Mouse (Mus musculus): Measurements from ENCODE around the gene Adh6b.

DNA sequence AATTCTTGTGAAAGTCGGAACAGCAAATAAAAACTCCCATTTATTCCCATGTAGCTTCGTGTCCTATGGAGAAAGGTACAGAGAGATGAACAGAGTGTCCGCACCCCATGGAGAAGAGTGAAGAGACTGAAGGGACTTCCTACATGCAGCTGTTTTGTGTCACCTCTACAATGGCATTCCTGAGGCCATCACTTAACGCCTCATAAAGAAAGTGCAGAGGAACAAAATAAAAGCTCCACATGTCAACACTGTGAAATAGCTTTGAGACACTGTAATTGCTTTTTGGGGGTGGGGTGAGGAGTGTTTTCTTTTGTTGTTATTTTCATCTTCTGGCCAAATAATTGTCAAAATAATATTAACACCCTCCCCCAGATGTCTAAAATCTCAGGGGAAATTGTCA is 38.9 kb upstream of the Adh6b start:
- no peak for TF ChIP-seq CTCF (IDR thresholded peaks at IDR 0.05; ENCODE audit: control insufficient read depth, insufficient read depth, insufficient read length)
- TF ChIP-seq MYOD1 (IDR thresholded peaks at IDR 0.05; ENCODE audit: control insufficient read depth, insufficient read length, low read depth) = no peak
